Mouse (Mus musculus): Measurements from ENCODE around the gene Smarcd1. TPM values are rescaled to one million over a fixed set of nuclear protein-coding genes. Genes with fewer than 3 reads are reported as not detected.
A peak's percentile ranks its signal among the peaks of the same experiment; 100 is the strongest.
"Not testable (repeated sequence)": the region's sequence is repeated elsewhere in the genome, so short reads cannot be mapped to it uniquely, and the experiment has no call there.

Smarcd1 gene
- polyA plus RNA-seq, 2 experiments from 2014 or later: 10.0 to 14.8 TPM

- ATAC-seq: no peak
Measured at GRCm38 (mm10) chr15:99715361-99715865, 13.5 kb downstream of the Smarcd1 start.

GRCm38 (mm10) chr15:99715982-99716746, 14.2 kb downstream of the Smarcd1 start:
- ATAC-seq: no peak

GRCm38 (mm10) chr15:99716814-99717213, 14.9 kb downstream of the Smarcd1 start:
- ATAC-seq: no peak

DNA sequence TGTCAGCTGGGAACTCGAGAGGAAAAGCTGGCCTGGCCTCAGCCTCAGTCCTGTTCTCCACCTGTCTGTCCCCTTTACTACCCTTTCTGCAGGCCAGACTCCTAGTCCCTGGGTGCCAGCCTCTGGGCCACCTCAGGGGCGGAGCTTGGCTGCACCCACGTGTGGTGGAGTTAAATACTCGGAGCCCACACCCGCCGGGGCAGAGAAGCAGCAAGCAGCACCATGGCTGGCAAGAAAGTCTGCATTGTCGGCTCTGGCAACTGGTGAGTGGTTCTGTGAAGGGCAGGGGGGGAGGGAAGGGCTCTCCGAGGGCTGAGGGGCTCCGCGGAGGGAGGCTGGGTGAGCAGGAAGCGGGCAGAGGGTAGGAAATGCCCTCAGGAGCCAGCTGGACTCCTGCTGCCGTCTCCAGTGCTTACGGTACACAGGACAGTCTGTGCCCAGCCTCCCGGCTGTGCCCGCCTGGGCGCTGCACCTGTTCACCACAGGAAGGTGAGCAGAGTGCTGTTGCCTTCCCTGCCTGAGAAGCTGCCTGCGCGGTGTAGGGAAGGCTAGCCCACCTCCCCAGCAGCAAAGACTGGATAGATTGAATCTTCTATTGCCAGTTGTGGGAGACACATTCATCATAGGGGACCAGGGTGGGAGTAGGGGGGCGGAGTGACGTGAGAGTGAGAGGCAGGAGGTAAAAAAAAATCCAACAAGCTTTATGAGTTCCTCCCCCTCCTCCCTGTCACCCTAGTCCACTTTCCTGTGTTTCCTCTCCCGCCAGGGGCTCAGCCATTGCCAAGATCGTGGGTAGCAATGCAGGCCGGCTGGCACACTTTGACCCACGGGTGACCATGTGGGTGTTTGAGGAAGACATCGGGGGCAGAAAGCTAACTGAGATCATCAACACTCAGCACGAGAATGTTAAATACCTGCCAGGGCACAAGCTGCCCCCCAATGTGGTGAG, 15.7 kb downstream of the Smarcd1 start, which contains the start of gene Gpd1:
Gene Gpd1, plus strand, starts transcription at position 130 of the 949 bp plus-strand sequence.
- ATAC-seq: no peak

DNA sequence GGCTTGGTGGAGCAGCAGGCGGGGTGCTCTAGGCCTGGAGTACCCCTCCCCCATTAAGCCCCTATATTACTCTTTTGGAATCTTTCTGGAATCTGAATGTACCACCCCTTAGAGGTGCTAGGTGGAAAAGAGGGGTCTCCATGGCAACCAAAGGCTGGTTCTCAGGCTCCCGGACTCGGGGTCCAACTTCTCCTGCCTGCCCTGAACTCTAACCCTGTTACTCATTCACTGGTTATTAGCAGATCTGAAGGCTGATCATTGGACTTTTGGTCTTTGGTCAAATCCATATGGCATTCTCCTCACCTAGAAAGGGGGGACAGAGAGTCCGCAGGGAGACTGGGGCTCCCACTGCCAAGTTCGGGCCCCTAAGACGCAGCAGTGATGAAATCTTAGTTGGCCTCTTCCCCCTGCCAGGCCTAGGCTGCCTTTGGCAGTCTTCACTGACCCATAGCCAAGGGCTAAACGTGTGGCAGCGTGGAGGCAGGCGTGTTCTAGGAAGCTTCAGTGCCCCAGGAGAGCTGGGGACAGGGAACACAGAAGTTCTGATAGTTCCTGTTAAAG, 16.6 kb downstream of the Smarcd1 start:
- no peak for ATAC-seq

- ATAC-seq: no peak
Measured at GRCm38 (mm10) chr15:99719865-99720264, 17.9 kb downstream of the Smarcd1 start.

GRCm38 (mm10) chr15:99721921-99722743, 20.2 kb downstream of the Smarcd1 start:
- ATAC-seq: no peak

GRCm38 (mm10) chr15:99723120-99723514, 21.2 kb downstream of the Smarcd1 start:
- no peak for ATAC-seq

DNA sequence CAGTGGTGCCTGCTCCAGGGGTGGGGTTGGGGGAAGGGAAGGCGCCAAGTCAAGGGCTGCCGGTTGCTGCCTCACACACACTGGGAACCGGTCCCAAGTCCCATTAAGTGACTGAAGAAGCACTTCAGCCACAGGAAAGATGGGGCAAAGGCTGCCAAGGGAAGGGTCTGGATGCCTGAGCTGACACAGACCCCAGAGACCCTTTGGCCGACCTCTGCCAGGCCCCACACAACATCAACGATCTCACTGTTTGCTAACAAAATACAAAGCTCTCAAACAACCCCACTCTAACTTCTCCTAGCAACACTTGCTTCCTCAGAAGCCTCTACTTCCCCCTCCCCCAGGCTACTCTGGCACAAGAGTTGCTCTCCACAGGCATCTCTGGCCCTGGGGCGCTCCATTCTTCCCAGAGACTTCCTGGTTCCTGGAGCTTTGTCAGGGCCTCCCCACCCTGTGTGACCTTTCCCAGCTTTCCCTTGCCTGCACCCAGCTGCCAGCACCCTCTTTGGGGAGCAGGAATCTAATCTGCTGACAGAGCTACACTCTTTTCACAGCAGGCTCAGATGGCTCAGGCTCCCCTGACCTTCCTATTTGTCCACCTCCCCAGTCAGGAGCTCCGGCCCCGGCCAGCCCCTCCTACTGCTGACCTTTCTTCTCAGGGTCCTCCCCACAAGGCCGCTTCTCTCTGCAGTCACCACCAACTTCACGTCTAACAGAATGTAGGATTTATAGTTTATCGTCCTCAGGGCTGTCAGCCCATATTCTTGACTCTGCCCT, 21.8 kb downstream of the Smarcd1 start:
- ATAC-seq: no peak

GRCm38 (mm10) chr15:99724292-99725021, 22.5 kb downstream of the Smarcd1 start:
- ATAC-seq: no peak

GRCm38 (mm10) chr15:99725341-99726155, 23.6 kb downstream of the Smarcd1 start, which contains the start of gene Cox14:
Cox14 (plus strand) TSS chr15:99725618.
- peak; percentile 87 for ATAC-seq

- no peak for ATAC-seq
Measured at GRCm38 (mm10) chr15:99726549-99726948, 24.6 kb downstream of the Smarcd1 start.

DNA sequence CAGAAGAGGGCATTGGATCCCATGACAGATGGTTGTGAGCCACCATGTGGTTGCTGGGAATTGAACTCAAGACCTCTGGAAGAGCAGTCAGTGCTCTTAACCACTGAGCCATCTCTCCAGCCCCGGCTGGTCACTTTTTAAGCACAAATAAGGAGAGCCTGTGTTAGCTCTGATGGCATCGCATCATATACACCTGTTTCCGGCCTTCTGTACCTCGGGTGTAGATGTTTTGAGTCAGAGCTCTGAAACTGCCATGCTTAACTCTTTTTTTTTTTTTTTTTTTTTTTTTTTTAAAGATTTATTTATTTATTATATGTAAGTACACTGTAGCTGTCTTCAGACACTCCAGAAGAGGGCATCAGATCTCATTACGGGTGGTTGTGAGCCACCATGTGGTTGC, 25.1 kb downstream of the Smarcd1 start:
- not testable (repeated sequence) for ATAC-seq

DNA sequence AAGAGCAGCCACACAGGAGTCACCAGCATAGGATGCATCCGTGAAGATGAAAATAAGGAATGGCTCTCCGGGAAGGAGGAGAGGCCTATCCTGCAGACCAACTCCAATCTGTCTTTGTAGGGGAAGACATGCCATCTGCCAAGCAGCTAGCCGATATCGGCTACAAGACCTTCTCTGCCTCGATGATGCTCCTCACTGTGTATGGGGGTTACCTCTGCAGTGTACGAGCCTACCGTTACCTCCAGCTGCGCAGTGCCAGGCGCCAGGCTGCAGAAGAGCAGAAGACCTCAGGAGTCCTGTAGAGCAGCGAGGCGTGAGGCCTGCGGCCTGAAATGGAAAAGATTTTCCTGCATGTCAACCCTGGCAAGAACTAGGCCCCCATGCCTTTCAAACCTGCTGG, 25.6 kb downstream of the Smarcd1 start:
- no peak for ATAC-seq

- no peak for ATAC-seq
Measured at GRCm38 (mm10) chr15:99728211-99728610, 26.3 kb downstream of the Smarcd1 start.

- no peak for ATAC-seq
Measured at GRCm38 (mm10) chr15:99729056-99729783, 27.3 kb downstream of the Smarcd1 start.

- no peak for ATAC-seq
Measured at GRCm38 (mm10) chr15:99731167-99731566, 29.2 kb downstream of the Smarcd1 start.

DNA sequence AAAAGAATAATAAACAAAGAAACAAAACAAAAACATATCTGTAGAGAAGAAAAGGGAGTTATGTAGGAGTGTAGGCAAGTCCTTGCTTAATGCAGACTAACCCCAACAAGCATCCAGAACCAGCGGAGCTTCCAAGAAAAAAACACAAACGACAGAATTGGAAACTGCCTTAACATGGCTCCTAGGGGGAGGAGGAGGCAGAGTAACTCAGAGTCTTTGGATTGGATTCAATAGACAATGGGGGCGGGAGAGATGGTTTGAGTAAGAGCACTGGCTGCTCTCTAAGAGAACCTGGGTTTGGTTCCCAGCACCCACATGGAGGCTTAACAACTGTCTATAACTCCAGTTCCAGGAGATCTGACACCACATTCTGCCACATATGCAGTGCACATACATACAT, 29.7 kb downstream of the Smarcd1 start:
- no peak for ATAC-seq

DNA sequence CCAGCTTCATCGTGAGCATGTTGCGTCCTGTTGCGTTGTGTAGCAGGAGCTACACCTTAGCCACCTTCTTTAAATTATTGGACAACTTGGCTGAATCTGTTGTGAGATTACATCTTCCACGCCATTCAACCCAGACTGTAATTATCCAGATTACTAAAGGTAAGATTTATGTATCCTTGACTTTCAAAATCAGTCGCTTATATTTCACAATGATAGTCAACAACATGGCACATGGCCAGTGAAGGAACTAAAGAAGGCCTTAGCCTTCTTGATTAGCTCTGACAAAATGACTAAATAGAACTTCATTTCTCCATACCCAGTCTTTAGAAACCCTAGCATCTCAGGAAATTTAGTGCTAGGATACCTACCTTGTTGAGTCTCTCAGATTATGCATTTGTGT, 31.3 kb downstream of the Smarcd1 start:
- no peak for ATAC-seq

Measured in CD4-positive, CD25-positive, alpha-beta regulatory T cell, adult 4 months (primary cell).